Mouse (Mus musculus) heart, adult 9 months (tissue): ENCODE measurements at regions not wholly inside any gene's neighbourhood (a gene's known extent, or its start where the extent isn't known, plus 50 kb on each side); places are given as distances from the start of the nearest gene placed in this dataset.

ENCODE experiments used
- DNase-seq, 2 experiments: peaks; one replicate each; pipeline ENCODE4 v3.0.0; 2022; ENCODE audit warnings: low spot score in 2 of 2

GRCm38 (mm10) chr17:45240963-45241543 is 192.5 kb downstream of the Cdc5l start:
- DNase-seq: no peak

- DNase-seq: no peak
These were observed 193.0 kb downstream of the Cdc5l start for GRCm38 (mm10) chr17:45240545-45240944.

GRCm38 (mm10) chr17:45237246-45237645 is 196.3 kb downstream of the Cdc5l start:
- no peak for DNase-seq

GRCm38 (mm10) chr17:45235401-45235800 is 198.1 kb downstream of the Cdc5l start:
- no peak for DNase-seq

- DNase-seq: no peak
These were observed 200.7 kb downstream of the Cdc5l start for GRCm38 (mm10) chr17:45232874-45233273.

GRCm38 (mm10) chr17:45227190-45227589 is 206.3 kb downstream of the Cdc5l start:
- no peak for DNase-seq

GRCm38 (mm10) chr17:45226486-45226885 is 207.1 kb downstream of the Cdc5l start:
- no peak for DNase-seq

- DNase-seq: no peak
These were observed 211.9 kb downstream of the Cdc5l start for GRCm38 (mm10) chr17:45221625-45222024.

- DNase-seq: no peak
These were observed 216.4 kb downstream of the Cdc5l start for GRCm38 (mm10) chr17:45217126-45217525.

GRCm38 (mm10) chr17:45215067-45216049 is 218.2 kb downstream of the Cdc5l start:
- no peak for DNase-seq

- no peak for DNase-seq
These were observed 222.6 kb downstream of the Cdc5l start for GRCm38 (mm10) chr17:45210984-45211383.

- no peak for DNase-seq
These were observed 224.2 kb downstream of the Cdc5l start for GRCm38 (mm10) chr17:45209387-45209663.

- DNase-seq: no peak
These were observed 224.7 kb downstream of the Cdc5l start for GRCm38 (mm10) chr17:45208596-45209386.

GRCm38 (mm10) chr17:45195779-45196178 is 237.8 kb downstream of the Cdc5l start:
- DNase-seq: no peak

GRCm38 (mm10) chr17:45194786-45195281 is 238.7 kb downstream of the Cdc5l start:
- no peak for DNase-seq

GRCm38 (mm10) chr17:45193456-45194025 is 240.0 kb downstream of the Cdc5l start:
- no peak for DNase-seq

GRCm38 (mm10) chr17:45187402-45187801 is 246.1 kb downstream of the Cdc5l start:
- DNase-seq: no peak

- no peak for DNase-seq
These were observed 257.2 kb downstream of the Cdc5l start for GRCm38 (mm10) chr17:45176340-45176739.

GRCm38 (mm10) chr17:45169257-45169994 is 264.1 kb downstream of the Cdc5l start:
- DNase-seq: no peak
